Mouse (Mus musculus): ENCODE measurements around the gene Doc2b.

Doc2b gene

DNA sequence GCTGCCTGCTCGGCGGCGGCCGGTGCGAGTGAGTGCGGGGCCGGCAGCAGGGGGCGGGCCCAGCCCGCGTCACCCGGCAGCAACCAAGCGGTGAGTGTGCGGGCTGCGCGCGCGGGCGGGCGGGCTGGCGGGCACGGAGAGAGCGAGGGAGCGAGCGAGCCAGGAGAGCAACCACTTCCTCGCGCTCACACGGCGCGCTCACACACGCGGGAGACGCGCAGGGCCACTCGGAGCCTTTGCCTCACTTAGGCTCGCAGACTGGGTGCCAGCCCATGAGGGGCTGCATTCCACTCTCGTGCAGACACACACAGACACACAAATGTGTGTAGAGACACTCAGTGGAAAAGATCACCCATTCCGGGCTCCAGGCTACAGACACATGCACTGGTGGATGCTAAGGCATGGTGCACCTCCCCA, at the start of gene Doc2b:
Doc2b (minus strand) TSS at position 21 of the 417 bp plus-strand sequence.
- peak; percentile 45 for DNase-seq (ENCODE audit: extremely low spot score, low spot score)

DNA sequence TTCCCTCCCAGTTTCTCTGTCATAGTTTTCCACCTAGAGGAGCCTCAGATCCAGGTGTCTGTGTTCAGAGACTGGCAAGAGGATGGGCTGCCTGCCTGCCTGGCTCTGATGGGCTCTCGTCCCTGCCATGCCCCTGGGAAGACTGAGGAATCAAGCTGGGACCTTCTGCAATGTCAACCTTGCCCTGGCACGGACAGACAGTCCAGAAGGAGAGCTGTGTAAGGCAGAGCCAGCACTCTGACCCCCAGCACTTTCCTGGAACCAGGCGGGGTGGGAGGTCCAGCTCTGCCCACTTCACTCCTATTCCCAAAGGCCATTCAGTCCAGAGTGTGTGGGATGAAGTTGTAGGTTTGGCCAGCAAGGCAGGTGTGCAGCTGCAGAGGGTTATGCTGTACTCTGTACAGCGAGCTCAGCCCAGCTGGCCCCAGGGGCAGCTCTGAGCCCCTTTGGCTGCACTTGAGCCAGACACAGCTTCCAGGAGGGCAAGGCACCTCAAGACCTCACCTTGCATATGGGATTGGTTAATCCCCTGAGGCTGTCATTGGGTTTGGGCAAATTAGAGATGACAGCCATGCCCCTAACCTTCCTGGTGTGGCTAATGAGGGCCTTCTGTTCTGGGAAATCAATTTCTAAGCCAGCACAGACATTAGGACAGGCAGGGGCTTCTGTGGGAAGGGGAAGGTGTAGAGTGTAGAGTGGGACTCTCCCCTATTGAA, 47.2 kb upstream of the Doc2b start:
- no peak for DNase-seq (ENCODE audit: extremely low spot score, low spot score)

DNA sequence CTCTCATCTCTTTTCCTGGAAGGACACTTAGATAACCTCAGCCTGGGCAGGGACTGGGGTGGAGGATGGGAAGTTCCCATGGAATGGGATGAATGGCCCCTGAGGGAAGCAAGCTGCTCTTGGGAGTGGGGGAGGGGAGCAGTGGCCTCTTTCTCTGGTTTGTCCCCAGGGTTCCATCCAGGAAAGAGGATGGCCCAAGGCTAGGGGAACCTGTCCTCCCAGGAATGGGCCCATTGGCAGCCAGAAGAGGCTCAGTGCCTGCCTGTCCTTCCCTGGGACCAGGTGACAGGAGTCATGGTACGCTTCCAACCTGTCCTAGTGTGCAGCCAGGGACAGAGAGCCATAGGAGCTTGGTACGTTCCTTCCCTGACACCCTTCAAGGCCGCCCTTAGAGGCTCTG, 45.7 kb upstream of the Doc2b start:
- DNase-seq (ENCODE audit: extremely low spot score, low spot score) = no peak

DNA sequence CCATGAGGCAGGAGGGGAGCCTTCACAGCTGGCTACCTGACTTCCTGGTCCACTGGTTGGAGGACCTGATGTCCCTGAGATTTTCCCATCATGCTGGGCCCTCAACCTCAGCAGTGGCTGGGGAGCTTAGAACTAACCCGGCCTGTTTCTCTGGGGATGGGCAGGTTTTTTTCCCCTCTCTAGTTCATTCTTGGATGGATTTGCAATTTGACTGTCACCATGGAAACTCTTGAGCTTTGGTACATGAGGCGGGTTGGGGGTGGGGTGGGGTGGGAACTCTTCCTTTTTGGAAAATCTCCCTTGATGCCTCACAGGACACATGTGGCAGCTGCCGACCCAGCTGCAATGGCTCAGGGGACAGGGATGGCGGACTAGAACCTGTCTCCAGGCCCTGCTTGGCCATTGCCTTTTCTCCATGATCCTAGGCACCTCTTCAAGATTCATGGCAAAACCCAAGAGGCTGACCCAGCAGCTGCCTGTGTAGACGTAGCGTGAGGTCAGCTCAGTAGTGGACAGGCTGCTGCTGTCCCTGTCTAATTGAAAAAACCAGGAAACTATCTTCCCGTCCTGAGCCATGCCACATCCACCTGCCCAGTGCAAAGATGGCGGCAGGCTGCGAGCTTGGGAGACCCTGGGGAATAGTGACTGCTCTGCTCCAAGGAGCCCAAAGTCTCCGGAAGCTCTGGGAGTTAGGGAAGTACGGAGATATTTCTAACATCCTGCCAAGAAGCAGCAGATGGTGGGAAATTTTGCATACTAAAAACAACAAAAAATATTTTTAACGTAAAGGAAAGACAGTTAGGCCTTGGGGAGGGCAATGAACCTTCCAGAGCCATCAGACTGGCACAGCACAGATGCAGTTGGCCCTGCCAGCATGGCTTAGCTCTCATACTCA, 43.9 kb upstream of the Doc2b start:
- no peak for DNase-seq (ENCODE audit: extremely low spot score, low spot score)

DNA sequence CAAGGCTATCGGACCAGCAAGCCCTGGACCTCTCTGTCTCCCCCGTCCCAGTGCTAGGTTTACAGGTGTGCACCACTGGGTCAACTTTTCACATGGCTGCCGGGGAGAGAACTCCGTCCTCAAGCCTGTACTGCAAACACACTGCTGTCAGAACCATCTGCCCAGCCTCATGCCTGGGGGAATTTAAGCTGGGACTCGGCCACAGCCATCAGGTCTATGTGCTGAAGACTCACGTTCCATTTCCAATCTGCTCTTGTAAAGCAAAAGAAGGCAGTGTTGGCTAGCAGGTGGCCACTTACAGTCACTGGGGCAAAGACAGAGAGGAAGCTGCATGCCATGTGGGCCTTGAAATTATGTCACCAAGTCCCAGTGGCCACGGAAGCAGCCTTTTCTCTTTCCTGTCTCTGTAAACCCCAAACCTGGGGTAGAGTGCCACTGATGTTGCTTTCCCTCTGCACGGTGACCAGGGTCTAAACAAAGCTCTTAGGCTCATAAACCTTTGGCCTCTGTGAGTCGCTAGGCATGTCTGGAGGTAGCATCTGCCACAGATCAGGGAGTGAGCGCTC, 43.1 kb upstream of the Doc2b start:
- no peak for DNase-seq (ENCODE audit: extremely low spot score, low spot score)

DNA sequence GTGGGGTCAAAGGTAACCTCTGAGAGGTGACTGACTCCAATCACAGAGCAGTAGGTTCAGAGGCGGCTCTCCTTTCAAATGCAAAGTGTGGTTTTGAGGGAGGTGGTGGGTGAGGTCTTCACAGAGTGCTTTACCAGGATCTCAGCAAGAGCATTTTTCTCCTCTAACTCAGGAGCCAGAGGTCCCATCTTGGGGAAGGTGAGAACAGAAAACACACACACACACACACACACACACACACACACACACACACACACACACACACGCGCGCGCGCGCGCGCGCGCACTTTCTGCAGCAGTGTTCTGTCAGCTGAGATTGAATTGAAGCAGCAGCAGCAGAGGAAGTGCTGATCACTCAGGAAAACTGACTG, 40.4 kb upstream of the Doc2b start:
- no peak for DNase-seq (ENCODE audit: extremely low spot score, low spot score)

DNA sequence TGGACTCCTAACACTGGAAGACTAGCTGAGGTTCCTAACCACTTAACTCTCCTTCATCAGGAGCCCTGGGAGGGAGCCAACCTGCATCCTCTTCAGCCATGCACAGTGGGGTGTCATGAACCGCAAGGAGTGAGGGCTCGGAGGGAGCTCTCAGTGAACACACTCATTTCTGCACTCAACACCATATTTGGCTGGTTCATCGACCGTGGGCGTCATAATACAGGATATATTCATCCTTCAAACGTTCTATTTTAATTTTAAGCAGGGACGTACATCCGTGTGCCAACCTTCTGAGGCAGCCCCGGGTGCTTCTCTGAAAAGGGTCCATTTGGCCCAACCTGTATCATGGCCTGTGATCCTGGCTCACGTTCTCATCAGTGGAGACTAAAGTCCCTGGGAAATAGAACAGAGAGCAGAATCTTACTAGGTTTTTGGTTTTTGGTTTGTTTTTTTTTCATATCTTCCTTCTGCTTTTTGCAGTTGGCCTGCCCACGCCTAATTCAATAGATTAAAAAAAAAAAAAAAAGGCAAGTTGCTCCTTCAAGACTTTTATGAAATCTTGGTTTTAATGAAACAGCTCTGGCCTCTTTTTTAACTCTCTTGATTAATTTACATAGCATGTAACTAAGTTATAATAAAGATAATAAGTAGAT, 39.9 kb upstream of the Doc2b start:
- DNase-seq (ENCODE audit: extremely low spot score, low spot score) = no peak

DNA sequence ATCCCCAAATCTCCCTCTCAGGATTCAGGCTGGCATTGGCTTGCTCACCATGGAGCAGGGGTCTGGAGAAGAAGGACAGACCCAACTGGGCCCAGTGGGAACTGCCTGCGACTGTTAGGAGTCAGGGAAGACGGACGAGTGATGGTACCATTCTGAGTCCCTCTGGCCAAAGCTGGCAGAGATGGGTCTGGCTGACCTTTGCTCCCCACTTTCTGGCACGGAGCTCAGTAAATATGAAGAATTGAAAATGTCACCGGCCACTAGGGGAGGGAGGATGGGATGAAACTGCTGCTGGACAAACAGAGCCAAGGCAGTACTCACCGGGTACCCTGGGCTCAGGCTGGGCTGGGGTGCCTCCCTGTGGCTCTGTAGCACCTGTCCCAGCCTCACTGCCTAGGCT, 37.2 kb upstream of the Doc2b start:
- DNase-seq (ENCODE audit: extremely low spot score, low spot score) = no peak

DNA sequence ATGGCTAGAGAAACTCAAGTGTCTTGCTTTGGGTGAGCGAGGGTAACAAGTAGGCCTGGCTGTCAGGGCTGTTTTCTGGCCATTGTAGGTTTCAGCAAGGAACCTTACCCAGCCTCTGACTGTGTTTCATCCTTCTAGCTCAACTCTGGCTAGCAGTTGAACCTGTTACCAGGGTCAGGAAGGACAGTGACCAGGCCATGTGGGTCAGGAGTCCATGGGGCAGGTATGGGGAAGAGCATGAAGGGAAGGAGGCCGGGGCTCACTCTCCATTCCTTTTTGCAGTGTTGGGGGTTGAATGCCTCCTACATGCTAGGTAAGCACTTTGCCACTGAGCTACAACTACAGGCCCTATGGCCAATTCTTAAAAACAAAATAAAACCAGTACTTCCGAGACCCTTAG, 34.5 kb upstream of the Doc2b start:
- no peak for DNase-seq (ENCODE audit: extremely low spot score, low spot score)

DNA sequence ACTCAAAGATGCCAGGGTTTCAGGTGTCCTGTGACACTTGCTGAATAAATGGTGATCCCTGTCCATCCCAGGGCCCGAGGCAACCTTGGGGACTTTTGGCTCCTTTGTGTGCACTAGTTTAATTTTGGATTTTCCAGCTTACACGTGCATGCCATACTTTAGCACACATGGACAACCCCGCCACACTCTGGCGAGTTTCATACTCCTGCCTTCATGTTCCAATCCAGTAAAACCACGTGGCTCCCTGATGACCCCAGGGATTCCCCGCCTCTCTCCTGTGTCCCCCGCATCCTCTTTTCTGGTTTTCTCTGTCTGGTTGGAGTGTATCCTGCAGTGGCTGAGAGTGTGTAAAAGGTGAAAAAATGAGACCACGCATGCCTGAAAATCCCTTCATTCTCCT, 31.6 kb upstream of the Doc2b start:
- DNase-seq (ENCODE audit: extremely low spot score, low spot score) = no peak

DNA sequence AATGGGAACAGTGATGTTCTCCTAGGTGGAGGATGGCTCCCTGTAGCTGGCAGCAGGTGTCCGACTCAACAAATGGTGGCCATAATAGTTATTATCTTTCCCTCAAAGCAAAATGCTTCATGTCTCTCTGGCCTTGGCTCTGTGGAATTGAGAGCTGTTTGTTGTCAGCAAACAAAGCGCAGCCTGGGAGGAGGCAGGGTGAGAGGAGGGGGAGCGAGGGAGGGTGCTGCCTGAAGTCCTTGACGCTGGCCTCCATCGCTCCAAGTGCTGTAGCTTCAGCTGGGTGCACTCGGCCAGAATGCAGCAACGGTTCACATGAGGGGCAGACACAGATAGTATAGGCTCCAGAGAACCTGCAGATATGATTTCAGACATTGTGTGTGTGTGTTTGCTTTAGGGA, 27.7 kb upstream of the Doc2b start:
- DNase-seq (ENCODE audit: extremely low spot score, low spot score) = no peak

DNA sequence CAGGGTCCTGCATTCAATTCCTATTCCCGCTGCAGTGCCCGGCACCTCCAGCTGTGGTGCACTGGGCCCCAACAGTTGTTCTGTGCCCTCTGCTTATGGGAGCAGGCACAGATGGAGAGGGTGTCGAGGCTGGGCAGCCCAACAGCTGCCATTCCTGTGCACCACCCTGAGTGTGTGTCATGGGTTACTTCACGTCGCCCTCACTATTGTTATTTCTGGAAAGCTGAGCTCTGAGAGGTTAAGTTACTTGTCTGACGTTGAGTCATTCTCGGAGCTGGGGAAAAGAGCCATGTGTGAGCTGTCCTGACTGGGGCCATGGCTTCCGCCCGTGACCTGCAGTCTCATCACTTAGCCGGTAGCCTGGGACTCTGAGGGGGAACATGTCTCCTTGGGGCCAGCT, 17.2 kb upstream of the Doc2b start:
- DNase-seq (ENCODE audit: extremely low spot score, low spot score) = no peak

DNA sequence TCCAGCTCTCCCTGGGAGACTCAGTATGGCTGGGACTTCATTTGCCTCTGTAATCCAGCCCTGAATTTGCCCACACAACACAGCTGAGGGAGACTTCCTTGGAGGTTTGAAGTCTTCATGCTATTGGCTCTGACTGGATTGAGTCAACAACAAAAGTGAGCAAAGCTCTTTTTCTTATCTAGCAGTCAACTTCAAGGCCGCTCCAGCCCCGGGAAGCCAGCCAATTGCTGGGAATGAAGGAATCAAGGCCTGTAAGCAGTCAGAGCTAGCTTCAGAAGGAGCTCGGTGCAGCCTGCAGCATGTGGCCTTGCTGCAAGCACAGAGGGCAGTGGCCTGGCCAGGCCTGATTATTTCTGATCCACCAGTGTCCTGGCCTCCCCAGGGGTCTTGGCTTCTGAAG, 16.1 kb upstream of the Doc2b start:
- DNase-seq (ENCODE audit: extremely low spot score, low spot score) = no peak

DNA sequence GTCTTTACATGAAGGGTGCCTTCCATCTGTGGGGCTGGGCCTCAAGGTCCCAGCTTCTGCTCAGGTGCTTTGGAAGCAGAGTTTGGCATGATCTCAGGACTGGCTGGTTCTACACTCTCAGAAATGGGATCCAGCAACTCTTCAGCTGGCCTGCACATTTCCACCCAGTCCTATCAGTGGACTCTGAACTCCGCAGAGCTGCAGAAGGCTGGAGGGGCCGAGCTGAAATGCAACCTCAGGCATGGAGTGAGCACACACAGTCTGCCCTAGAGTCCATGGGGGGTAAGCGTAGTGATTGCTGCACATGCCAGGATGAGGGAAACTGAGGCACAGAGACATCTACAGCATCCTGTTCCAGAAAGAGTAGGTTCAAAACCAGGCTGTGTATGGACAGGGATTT, 14.7 kb upstream of the Doc2b start:
- DNase-seq (ENCODE audit: extremely low spot score, low spot score) = no peak

DNA sequence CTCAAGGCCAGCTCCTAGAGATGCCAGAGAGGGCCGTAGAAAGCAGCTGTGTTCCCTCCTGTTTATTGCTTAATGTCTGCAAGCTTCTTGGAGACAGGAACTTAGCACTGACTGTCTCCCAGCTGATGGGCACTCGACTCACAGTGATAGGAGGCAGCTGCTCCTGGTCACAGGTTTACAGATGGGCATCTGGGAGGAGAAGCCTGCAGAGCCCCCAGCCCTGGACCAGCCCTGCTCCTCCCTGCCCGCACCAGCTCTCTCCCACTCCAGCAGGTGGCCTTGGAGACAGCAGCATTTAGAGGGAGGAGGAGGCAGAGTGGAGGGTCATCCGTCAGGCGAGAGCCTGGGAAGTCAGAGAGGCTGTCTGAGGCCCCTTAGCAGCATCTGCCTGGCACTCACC, 11.6 kb upstream of the Doc2b start:
- DNase-seq (ENCODE audit: extremely low spot score, low spot score) = no peak

DNA sequence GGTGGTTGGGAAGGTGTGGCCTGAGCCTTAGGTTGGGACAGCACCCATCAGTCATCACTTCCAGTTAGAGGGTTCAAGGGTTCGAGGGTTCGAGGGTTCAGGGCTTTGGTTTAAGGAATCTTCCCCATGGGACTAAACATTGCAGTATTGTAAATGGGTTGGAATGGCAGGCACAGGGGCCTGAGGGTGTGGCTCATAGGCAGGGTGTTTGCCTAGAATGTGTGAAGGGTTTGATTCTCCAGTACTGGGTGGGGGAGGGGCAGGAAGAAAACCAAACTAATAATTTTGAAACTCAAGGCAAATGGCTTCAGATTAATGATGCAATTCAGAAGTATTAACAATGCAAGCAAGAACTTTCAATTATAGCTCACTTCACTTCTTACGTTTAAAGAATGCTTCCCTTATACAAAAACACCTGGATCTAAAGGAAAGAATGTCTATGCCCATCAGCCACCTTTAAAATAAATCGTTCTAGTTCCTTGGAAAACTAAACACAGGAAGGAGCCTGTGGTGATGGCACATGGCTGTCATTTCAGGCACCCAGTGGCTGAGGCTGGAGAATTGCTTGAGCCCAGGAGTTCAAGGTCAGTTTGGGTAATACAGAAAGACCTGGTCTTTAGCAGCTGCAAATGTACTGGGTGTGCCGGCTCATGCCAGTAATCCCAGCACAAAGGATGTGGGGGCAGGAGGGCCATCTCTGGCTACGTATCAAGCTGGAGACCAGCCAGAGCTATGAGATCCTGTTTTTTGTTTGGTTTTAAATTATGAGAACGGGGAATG, 6.1 kb upstream of the Doc2b start:
- no peak for DNase-seq (ENCODE audit: extremely low spot score, low spot score)

DNA sequence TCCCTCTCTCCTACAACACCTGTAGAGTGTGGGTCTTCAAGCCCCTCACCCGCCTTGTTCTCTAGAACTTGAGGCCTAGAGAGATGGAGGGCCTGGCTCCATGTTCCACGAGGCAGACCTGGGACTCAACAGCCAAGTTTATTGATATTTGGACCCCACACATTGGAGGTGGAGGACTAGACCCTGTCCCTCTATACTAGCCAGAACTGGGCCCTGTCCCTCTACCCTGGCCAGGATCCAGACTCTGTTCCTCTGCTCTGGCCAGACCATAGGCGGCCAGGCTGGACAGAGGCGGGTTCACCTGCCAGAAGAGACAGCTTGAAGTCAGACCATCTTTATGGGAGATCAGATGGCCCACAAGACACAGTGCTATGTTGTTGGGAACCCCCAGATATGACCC, 5.5 kb upstream of the Doc2b start:
- DNase-seq (ENCODE audit: extremely low spot score, low spot score) = no peak

DNA sequence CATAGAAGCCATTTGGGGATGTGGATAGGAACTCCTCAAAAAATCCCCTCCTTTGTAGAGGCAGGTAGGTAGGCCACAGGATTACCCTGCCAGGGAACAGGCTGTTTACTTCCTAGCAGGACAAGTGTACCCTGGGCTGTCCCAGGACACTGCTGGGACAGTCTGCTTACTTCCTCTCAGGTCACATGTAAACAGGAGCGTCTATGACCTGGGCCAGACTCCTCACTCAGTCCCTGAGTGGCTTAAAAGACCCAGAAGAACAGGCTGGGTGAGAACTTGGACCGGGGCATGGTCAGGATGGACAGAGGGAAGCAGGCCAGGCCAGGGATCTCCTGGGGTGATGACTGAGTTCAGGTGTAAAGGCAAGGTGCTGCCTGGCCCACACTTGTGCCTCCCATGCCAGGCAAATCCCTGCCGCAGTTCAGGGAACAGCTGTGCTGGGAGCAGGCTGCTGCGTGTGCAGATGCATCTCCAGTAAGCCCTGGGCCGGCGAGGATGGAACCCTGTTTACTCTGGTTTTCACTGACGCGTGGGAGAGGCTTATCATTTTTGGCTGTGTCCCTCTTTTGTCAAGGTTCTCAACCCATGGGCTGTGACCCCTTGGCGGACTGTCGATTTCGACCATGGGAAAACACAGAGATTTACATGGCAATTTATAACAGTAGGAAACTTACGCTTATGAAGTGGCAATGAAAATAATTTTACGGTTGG, 842 bp upstream of the Doc2b start:
- no peak for DNase-seq (ENCODE audit: extremely low spot score, low spot score)

DNA sequence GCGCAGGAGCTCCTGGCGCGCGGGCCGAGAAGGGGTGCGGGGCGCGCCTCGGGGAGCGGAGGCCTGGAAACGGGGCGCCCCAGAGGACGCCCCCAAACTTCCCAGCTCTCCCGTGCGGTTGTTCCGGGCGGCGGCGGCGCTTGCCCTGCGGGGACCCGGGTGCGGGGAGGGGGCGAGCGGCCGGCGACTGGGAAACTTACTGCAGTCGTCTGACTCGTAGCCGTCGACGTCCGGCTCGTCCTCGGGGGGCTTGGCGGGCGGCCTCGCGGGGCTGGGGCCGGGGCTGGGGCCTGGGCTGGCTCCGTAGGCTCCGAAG, 570 bp downstream of the Doc2b start:
- DNase-seq (ENCODE audit: extremely low spot score, low spot score) = no peak

DNA sequence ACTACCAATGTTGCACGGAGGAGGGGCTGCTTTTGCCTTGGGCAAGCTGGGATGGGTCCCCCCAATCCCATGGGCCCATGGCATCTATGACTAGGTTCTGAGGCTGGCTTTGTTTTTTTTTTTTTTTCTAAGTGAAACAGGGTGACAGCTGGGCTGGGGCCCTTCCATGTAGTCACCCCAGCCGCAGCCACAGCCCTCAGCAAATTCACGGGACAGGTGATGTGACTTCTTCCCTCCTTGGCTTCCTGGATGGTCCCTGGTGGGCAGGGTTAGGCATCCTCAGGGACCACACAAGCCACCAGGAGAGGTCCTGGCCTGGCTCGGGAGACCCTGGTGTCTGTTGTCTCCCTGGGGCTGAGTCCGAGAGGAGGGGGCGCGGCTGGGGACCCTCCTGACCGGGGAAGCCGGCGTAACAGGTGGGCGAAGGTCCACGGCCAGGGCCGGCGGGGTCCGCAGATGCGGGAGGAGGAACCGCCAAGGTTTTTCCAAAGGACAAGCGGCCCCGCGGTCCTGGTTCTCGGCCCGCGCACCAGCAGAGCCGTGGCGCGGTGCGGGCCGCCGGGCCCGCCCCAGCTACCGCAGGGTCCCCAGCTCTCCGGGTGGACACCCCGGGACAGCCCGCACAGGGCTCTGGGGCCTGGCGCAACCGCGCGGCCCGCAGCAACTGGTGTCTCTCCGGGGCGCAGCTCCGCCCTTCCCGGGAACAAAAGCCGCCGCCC, 1.1 kb downstream of the Doc2b start:
- peak; percentile 51 for DNase-seq (ENCODE audit: extremely low spot score, low spot score)
